Mouse (Mus musculus) NIH3T3 (cell line): ENCODE results near the gene Azin2.

Source experiments
- DNase-seq: peaks from one replicate; pipeline ENCODE4 v3.0.0-alpha.2; 2012; ENCODE audit warnings: low read depth

The Azin2 gene

DNA sequence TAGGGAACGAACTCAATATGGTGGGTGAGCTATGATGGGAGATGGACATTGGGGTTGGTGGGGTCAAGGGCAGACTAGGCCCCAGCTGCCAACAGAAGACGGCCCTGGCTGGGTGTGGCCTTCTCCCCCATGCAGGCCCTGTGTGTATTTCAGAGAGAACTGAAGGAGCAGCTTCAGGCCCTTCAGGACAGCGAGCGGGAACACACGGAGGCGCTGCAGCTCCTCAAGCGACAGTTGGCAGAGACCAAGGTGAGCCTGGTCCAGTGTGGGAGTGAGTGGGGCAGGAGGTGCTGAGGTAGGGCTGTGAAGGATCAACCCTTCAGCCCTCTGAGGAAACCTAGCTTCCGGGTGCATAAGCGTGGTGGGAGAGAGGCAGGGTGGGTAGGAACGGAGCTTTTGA, 65.6 kb downstream of the Azin2 start:
- no peak for DNase-seq

DNA sequence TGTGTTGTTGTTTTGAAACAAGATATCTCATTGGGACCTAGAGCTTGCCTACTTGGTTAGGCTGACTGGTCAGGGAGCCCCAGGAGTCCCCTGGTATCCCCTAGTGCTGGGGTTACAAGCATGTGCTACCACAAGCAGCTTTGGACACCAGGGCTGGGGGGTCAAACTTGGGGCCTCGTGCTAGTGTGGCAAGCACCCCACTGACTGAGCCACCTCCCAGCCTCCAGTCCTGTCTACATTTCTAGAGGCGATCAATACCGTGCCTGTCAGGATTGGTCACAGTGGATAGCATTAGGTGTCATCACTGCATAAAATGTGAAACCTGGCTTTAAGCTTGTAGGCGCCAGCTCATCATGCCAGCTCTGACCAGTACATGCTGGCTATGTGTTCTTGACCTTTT, 66.4 kb downstream of the Azin2 start:
- no peak for DNase-seq

DNA sequence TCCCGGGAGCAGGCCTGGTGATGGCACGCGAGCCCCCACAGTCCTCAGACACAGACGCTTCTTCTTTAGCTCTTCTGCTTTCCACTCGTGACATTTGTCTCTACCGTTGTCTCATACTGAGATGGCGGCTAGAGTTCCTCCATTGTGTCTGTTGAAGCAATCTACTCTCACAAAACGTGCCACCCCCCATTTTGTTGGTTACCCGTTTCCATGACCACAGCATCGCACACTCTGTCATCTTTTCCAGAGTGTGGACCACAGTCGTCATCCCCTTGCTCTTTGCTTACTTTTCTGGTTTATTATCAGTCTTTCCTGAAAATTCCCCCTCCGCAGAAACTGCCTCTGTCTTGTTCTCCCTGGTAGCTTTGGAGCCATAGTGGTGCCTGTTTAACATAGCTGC, 68.1 kb downstream of the Azin2 start:
- no peak for DNase-seq

DNA sequence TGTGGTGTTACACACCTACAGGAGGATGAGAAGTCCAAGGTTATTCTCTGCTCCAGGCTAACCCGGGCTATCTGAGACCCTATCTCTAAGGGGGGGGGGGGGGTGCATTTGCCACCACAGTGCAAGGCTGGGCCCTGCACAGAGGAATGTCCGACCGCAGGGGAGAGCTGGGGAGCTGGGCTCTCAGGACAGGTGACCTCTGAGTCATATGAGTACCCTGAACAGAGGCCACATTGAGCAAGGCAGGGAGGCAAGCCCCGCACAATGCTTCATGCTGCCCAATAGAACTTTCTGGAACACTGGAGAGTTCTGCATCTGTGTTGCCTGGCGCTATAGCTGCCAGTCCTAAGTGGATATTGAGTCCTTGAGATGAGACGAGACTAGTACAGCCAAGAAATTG, 70.1 kb downstream of the Azin2 start:
- DNase-seq: no peak

DNA sequence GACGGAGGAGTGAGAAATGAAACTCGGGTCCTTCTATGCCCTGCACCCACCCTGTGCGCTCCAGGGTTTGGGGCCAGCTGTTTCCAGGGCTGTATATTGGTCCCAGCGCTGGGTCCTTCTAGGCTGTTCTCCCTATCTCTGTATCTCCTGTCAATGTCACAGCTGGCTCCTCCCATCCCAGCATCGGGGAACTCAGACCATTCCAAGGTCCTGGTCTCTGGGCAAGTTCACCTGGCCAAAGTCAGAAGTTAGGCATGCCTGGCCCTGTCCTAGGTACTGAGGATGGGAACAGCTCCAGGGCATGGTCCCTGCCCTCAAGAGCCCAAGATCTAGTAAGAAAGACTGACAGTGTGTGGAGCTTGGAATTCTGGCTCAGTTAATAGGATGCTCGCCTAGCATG, 70.5 kb downstream of the Azin2 start:
- no peak for DNase-seq

DNA sequence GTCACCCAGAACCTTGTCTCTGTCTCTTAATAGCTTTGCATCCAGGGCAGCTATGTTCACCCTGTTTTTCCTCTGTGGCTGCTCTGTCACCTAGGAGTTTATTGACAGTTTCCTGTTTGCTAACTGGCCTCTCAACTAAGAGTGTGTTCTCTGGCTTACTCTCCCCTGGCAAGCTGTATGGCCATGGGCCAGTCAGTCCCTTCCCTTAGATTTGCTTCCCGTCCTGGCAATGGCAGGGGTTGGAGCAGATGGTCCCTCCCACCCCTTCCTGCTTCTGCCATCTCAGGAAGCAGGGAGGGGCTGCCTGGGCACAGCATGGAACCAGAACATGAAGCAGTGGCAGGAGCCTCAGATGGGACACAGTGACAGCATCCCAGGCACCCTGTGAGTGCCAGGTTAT, 71.1 kb downstream of the Azin2 start:
- DNase-seq: no peak

DNA sequence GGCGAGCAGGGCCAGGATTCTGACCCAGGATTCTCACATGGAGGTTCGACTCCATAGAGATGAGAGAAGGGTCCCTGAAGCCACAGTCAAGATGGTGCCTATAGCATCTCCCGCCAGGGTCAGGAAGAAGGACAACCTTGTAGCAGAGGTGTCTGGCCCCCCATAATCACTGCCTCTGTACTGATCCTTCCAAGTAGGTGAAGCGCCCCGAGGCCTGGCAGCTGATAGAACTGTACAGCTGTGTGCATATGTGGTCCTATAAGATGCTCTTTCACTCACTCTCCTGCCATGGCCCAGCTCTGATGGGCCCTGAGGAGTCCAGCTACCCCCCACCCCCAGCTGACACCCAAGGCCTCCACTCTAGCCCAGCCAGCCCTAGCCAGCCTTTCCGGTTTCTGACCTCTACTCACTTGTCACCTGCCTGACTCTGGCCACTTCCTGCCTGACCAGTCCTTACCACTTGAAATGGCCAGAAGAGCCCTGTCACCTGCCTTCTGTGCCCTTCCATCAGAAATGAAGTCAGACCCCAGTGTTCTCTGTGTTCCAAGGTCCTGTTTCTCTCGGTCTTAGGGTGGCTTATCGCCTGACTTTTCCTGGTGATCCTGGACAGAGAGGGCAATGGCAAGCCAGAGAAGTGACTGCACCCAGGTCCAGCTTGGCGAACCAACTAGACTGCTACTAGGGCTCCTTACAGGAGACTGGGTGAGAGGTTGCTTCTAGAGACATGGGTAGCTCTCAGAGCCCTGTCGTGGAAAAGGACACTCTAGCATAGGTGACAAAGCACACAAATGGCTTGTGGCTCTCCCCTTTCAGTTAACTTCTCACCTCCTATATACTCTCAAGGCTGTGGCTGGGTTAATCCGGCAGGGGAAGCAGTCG, 72.3 kb downstream of the Azin2 start:
- no peak for DNase-seq

DNA sequence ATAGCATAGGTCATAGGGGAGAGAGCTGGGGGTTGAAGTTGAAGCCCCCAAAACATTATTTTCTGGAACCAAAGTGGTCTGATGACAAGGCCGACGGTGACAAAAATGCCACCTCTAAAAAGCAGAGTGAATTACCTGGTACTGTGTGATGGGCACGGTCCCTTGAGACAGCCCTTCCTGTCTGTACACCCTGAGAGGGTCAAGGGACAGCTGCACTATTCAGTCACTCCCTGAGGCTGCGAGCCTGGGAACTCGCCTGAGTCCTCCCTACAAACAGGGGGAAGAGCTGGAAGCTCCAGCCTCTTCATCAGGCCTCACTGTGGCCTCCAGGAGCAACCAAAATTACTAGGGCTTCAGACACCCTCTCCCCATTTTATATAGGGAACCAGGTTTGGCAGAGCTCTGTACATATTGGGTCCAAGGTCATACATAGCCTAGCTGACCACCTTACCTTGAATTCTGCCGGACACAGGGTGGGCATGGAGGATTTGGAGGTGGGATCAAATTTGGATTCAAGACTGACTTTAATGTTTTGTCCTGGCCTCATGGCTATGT, 73.7 kb downstream of the Azin2 start:
- no peak for DNase-seq

DNA sequence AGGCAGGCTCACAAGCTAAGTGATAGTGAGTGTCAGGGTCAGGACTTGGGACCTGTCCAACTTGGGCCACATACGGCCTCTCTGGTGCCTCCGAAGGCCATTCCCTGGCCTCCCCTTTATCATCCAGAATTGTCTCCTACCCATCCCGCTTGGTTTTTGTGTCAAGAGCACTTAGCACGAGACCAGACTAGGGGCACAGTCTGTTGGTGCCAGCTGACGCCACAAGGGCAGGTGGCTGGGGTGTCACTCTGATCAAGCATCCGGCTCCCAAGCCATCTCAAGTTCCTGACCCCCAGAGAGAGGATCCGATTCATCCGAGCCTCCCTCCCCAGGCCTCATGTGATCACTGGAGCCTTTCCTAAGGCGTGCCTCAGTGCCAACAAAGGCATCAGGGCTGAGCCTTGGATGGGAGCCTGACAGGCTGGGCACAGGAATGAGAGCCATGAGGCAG, 74.6 kb downstream of the Azin2 start:
- no peak for DNase-seq

DNA sequence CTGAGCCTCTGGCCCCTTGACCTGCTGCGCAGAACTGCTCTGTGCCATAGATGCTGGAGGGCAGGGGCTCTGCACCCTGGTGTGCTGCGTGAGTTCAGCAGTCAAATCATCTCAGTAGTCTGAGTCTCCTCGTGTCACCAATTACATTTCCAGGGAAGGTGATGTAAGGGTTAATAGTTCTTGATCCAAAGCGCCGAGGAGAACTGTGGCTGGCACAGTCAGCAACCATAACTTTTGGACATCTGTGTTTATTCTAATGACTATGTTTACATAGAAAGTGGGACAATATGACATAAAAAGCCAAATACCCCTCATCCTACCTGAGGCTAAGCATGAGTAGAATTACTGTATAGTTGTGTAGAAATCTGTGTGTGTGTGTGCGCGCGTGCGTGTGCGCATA, 75.2 kb downstream of the Azin2 start:
- DNase-seq: no peak

DNA sequence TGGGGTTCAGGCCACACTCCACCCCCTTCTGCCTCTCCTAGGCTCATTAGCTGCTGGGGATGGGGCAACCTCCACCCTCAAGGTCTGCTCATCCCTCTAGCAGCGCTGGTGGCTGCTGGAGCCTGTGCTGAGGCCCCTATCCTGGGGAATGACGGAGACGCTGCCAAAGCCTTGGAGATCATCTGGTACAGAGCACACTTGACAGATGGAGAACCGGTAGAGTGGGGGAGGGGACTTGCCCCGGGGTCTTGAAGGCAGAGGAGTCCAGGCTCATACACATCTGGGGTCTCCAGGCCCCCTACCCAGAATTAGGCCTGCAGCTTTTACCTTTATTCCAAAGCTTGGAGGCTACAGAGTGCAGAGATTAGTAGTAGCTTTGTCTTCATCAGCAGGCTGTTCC, 75.7 kb downstream of the Azin2 start:
- no peak for DNase-seq

DNA sequence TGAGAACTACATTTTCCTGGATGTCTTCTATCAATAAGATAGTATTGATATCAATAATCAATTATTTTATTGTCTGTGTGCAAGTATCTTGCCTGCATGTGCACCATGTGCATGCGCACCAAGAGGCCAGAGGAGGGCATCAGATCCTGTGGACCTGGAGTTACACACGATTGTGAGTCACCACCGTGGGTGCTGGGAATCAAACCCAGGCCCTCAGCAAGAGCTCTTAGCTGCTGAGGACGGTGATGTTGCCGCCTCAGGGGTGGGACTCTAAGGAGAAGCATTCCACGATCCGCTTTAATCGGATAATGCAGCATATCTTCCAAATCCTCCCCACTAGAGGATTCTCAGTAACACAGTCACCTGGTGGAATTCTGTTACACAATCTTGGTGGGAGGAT, 76.7 kb downstream of the Azin2 start:
- DNase-seq: no peak

DNA sequence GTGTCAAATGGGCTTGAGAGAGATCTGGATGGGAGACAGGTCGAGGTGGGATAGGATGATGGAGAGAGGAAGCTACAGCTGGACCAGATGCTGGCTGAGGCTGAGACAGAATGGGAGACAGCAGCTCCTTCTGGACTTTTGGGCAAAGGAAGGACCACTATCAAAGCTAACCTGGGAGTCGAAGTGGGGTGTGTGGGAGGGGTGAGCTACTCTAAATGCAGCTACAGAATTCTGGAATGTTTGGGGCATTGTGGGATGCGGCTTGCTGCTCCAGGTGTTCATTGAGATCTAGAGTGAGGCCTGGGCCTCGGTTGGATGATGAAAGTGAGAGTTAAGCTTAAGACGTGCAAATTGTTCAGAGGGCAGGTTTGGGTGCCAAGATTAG, 77.5 kb downstream of the Azin2 start:
- DNase-seq: no peak

DNA sequence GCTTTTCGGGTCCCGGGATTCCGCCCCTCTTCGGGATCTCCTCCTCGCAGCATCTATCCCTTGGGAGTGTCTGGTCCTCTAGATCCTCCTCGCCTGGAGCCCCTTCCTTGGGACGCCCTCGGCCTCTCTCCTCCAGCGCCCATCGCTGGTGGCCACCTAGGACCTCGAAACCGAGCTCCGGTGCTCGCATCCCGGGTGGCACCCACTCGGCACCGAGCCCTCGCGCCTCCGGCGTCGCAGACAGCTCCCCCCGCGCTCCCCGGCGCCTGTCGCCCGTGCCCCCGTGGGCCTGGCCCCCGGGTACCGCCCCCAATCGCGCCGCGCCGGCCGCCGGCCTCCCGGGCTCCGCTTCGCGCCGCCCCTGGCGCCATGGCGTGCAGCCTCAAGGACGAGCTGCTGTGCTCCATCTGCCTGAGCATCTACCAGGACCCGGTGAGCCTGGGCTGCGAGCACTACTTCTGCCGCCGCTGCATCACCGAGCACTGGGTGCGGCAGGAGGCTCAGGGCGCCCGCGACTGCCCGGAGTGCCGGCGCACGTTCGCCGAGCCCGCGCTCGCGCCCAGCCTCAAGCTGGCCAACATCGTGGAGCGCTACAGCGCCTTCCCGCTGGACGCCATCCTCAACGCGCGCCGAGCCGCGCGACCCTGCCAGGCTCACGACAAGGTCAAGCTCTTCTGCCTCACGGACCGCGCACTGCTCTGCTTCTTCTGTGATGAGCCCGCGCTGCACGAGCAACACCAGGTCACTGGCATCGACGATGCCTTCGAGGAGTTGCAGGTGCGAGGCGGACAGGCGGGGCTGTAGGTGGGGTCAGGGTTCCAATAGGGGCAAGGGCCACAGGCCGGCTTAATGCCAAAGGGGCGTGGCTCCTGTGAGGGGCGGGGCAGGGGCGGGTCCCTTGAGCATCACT, 78.2 kb downstream of the Azin2 start:
- DNase-seq: peak; percentile 57

DNA sequence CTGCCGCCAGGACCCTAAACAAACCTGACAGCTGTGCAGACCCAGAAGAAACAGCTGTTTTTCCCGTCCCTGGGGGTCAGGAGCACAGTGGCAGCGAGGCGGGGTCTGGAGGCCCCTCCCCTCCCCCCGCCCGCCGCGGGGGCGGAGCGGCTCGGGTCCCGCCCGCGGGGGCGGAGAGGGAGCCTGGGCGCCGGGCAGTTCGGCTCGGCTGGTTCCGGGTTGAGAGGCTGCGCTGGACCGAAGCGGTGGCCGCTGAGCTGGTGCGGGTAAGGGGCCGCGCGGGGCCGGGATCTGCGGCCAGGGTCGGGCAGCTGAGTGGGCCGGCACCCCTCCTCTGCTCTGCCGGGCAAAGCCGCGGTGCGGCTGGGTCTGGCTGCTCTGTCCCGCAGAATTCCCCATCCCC, 78.9 kb downstream of the Azin2 start, which contains the start of gene Trim62:
Trim62 (plus strand) TSS at position 202 of the 403 bp plus-strand sequence.
- DNase-seq: peak; percentile 86
